Mouse (Mus musculus) gastrocnemius, postnatal 14 days (tissue): ENCODE results near the gene Myo5a. TPM values are rescaled to one million over a fixed set of nuclear protein-coding genes. Genes with fewer than 3 reads are reported as not detected.

Source experiments
- DNase-seq: peaks from one replicate; pipeline ENCODE4 v3.0.0; 2021; ENCODE audit warnings: mixed read lengths
- intact Hi-C: fragments of 180-260 bp; cut with DNase I; formaldehyde crosslinking; loops from one replicate; pipeline ENCODE4 v1.15.1; 2025; ENCODE audit warnings: low total_unique reads
- total RNA-seq, 2 experiments: library from RNA; stranded (reverse); gene quantifications; 2 replicates each; pipeline ENCODE4 v1.2.3; 2021

The Myo5a gene
- total RNA-seq, 2 experiments from 2014 or later = 12.2 to 14.1 TPM

DNA sequence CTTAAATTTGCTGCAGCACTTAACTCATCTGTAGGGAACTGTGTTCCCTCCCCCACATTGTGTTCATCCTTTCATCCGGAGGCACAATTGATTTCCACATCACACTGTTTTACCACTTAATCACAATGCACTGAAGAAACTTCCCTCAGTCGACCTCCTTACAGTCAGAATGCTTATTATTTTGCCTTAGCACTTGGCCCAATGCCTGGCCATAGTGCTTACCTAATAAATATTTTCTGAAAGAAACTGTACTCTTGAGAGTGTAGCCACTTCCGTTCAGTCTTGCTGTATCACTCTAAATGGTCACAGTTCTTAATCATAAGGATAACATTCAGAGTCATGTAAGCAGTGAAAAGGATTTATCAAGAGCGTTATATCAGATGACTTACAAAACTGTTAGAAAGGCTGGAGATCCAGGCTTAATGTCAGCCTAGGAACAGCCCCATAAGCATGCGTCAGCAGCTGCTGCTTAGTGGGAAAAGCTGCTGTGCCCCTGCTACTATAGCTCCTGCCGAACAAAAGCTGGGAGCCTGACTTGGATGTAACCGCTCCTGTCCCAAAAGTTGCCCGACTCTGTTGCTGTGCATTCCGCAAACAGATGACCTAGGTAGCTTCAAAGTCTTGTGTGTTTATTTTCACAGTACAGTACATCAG, 6.0 kb upstream of the Myo5a start:
- intact Hi-C loops = loop anchor here (10.0 kb wide), 1 partner anchor 220 kb away; no protein-coding TSS in a partner anchor

DNA sequence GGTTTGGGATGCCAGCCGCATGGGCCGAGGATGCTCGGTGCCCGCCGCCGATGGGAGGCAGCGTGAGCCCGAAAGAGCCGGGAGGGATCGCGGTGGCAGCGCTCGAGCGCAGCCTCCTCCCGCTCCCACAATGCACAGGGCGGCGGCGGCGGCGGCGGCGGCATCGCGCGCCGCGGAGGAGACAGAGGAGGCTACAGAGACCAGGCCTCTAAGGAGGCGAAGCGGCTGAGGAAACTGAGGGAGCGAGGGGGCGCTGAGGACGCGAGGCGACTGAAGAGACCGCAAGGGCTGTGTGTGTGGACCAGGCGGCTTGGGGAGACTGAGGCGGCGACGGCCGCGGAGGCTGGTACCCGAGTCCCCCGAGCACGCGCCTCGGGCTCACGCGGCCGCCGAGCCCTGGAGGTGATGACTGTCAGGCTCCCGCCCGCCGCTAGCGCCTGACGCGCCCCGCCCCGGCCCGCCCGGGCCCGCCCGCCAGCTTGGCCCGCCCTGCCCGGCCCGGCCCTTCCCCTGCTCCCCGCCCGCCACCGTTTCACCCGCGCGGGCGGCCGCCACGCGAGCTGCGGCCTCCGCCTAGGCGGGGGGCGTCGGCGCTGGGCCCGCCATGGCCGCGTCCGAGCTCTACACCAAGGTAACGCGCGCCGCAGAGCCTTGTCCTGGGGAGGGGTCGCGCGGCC, 352 bp downstream of the Myo5a start:
- DNase-seq = peak; percentile 82
- intact Hi-C loops = no loop called here

More for the DNA sequence above, 6.0 kb upstream of the Myo5a start:
- DNase-seq = no peak

DNA sequence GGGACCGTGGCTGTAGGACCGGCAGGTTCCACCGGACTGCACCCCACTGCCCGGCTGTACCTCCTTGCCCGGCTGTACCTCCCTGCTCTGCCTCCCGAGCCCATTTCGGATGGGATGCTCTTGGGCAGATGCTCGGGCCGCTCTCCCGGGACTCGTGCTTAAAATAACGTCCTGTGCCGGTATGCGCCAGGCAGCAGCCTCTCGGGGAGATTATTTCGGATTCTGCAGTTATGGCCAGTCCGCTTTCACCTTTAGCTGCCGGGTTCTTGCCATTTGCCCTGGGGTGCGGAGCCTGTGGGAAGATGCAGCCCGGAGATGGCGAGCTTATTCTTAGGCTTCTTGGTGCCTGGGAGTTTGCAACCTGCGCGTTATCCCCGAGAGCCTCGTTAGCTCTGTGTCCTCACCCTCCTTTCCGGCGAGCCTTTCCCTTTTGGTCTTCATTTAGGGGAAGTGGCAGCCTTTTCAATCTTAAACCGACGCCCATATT, 934 bp downstream of the Myo5a start:
- intact Hi-C loops = no loop called here
- DNase-seq = peak; percentile 22

GRCm38 (mm10) chr9:75072361-75072760, 1.5 kb downstream of the Myo5a start:
- intact Hi-C loops = no loop called here

GRCm38 (mm10) chr9:75077191-75077590, 6.4 kb downstream of the Myo5a start:
- DNase-seq = no peak
- intact Hi-C loops = no loop called here

More at GRCm38 (mm10) chr9:75072361-75072760, 1.5 kb downstream of the Myo5a start:
- no peak for DNase-seq

- intact Hi-C loops = no loop called here
- DNase-seq = no peak
These were observed 14.5 kb downstream of the Myo5a start for GRCm38 (mm10) chr9:75085242-75085824.

- intact Hi-C loops = no loop called here
- no peak for DNase-seq
These were observed 17.0 kb downstream of the Myo5a start for GRCm38 (mm10) chr9:75087823-75088222.

- DNase-seq = no peak
- intact Hi-C loops = no loop called here
These were observed 18.5 kb downstream of the Myo5a start for GRCm38 (mm10) chr9:75089285-75089684.

GRCm38 (mm10) chr9:75092134-75092533, 21.3 kb downstream of the Myo5a start:
- DNase-seq = no peak
- intact Hi-C loops = no loop called here

GRCm38 (mm10) chr9:75094762-75095161, 23.9 kb downstream of the Myo5a start:
- DNase-seq = no peak
- intact Hi-C loops = no loop called here

GRCm38 (mm10) chr9:75098937-75099336, 28.1 kb downstream of the Myo5a start:
- DNase-seq = no peak
- intact Hi-C loops = no loop called here

DNA sequence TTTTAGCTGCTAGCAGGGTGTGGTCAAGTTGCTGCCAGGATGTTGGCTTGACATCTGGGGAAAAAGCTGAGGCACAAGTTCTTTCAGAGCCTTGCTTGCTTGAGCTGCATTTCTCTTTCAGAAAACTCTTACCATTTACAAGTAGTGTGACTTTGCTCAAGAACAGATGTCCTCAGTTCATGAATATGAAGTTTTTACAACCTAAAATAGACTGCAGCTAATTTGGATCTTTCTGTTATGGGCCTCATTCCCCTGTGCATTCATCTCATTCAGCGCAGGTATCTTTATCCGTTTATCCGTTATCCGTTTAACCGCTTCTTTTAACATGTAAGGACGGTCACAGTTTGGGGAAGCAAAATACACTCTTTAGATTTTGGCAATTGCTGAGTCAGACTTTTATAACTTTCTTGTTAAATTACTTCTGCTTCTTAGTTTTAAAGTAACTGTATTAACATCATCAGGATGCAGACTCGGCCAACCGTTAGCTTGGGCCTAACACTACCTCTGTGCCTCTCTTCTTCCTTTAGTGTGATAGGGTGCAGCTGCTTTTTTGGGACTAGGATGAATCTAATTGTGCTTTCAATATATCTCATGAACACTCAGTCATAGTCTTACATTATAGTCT, 29.5 kb downstream of the Myo5a start:
- no peak for DNase-seq
- intact Hi-C loops = no loop called here

GRCm38 (mm10) chr9:75102131-75102530, 31.3 kb downstream of the Myo5a start:
- intact Hi-C loops = no loop called here
- DNase-seq = no peak

- intact Hi-C loops = no loop called here
- DNase-seq = no peak
These were observed 45.9 kb downstream of the Myo5a start for GRCm38 (mm10) chr9:75116571-75117177.

DNA sequence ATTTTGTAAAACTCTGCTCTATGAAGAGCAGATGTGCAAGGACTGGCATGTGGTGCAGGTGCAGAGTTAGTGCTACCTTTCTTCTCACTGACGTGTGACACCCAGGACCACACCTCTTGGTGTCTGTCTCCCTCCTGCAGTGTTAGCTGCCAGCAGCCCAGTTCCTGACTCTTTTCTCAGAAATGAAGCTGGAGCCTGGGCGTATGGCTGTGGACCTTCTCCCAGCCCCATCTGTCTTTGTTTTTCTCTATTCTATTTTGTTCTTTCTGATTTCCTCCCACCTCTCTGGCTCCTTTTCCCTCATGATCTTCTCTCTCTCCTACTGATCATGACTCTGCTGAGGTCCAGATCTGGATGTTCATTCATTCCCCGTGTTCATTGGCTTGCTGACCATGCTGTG, 50.3 kb downstream of the Myo5a start:
- DNase-seq = no peak
- intact Hi-C loops = no loop called here

- intact Hi-C loops = no loop called here
- DNase-seq = no peak
These were observed 53.4 kb downstream of the Myo5a start for GRCm38 (mm10) chr9:75124201-75124721.

DNA sequence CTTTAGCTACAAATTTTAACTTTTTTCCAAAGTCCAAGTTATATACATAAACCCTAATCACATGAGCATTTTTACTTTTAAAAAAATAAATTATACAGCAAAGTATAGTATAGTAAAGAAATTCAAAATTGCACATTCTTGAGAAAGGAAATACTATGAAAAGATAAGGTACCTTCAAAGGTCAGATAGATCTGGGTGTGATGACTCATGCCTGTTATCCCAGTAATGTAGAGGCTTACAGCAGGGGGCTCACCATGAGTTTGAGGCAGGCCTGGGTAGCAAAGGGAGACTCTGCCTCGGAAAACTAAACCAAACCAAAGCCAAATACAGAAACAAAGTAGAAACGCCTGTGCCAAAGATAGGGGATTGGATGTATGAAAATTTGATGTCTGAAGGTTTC, 59.7 kb downstream of the Myo5a start:
- intact Hi-C loops = no loop called here
- no peak for DNase-seq

GRCm38 (mm10) chr9:75146911-75147310, 76.1 kb downstream of the Myo5a start:
- intact Hi-C loops = no loop called here
- DNase-seq = no peak

GRCm38 (mm10) chr9:75160525-75160924, 89.7 kb downstream of the Myo5a start:
- intact Hi-C loops = no loop called here
- no peak for DNase-seq

DNA sequence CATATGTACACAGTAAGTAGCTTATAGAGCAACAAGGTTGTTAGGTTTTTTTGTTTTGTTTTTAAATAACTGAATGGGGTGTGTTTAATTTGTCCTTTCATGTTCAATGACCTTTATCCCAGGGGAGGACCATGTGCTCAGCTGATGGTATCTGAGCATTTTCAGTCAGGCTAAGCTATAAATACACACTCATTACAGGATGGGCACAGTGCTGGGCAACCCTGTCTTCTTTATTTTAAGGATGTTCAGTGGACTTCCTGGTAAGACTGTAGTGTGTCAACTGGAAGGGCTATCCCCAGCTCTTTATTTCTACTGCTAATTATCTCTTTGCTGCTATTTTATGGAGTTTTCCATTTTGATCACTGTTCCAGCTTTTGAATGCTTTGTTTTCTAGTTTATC, 92.8 kb downstream of the Myo5a start:
- DNase-seq = no peak
- intact Hi-C loops = no loop called here
